ENCODE assay signal across 8 mouse cellular contexts in genomic region chr12:72536021-72536597, GRCm38 (mm10). TPM values are rescaled to one million over a fixed set of nuclear protein-coding genes. Genes with fewer than 3 reads are reported as not detected.
DNase-seq lines count a peak whose midpoint lies in the region; ATAC-seq and TF ChIP-seq lines count a peak whose summit lies in the region.

Gene Pcnx4 (plus strand): TSS chr12:72536383.

- peak within 1 kb of the TSS; percentile 88 for H3K27ac ChIP-seq in hindbrain, embryonic 10.5 days
- peak within 1 kb of the TSS; percentile 2; the same call in 1 of the 2 replicates for H3K27ac ChIP-seq in lung, postnatal 0 days (ENCODE audit: low read length)

- H3K4me3 ChIP-seq in hindbrain, embryonic 10.5 days = peak within 1 kb of the TSS; percentile 74
- H3K4me3 ChIP-seq in lung, postnatal 0 days (ENCODE audit: low read depth, low read length) = peak within 1 kb of the TSS; percentile 45

- H3K9me3 ChIP-seq in hindbrain, embryonic 10.5 days = no peaks in the 10 kb centered on the region
- no peaks in the 10 kb centered on the region for H3K9me3 ChIP-seq in lung, postnatal 0 days (ENCODE audit: low read length)

- H3K4me2 ChIP-seq in lung, postnatal 0 days (replicated peaks; ENCODE audit: low read depth, low read length) = peak within 1 kb of the TSS; percentile 52

- TF ChIP-seq CTCF in lung, postnatal 0 days (IDR thresholded peaks at IDR 0.05) = peak; percentile 57

- H3K36me3 ChIP-seq in hindbrain, embryonic 10.5 days = peaks cover 4% of the 10 kb centered on the region; the same call in 1 of the 2 replicates
- no peaks in the 10 kb centered on the region for H3K36me3 ChIP-seq in lung, postnatal 0 days (ENCODE audit: insufficient read depth, low read length)

- peaks cover 18% of the 10 kb centered on the region; the same call in 1 of the 2 replicates for H3K4me1 ChIP-seq in hindbrain, embryonic 10.5 days (replicated peaks)
- no peaks in the 10 kb centered on the region for H3K4me1 ChIP-seq in lung, postnatal 0 days (ENCODE audit: insufficient read depth, low read depth, low read length)

- H3K9ac ChIP-seq in lung, postnatal 0 days (replicated peaks; ENCODE audit: low read depth) = peak within 1 kb of the TSS; percentile 10; the same call in 1 of the 2 replicates

- ATAC-seq in frontal cortex, adult (ENCODE audit: low TSS enrichment) = peak; percentile 98
- peak; percentile 100 for ATAC-seq in lung, postnatal 0 days

- WGBS in hindbrain, embryonic 10.5 days = under 1% methylated on average over 45 of the region's 45 CpGs
- WGBS in lung, postnatal 0 days = under 1% methylated on average over 43 of the region's 45 CpGs

- TF ChIP-seq EP300 in lung, postnatal 0 days (IDR thresholded peaks at IDR 0.05) = no peak

- DNase-seq in MN1 (ENCODE audit: low spot score) = peak; percentile 99
- peak; percentile 95 for DNase-seq in cerebellum, adult 9-10 months
- DNase-seq in hindbrain, embryonic 10.5 days (ENCODE audit: low spot score) = peak; percentile 99
- DNase-seq in layer of hippocampus, adult 9-11 months = peak; percentile 95
- peak; percentile 99 for DNase-seq in lung, postnatal 0 days (ENCODE audit: low spot score)
- DNase-seq in ovary, postnatal 14 days (ENCODE audit: low spot score) = peak; percentile 95
- DNase-seq in thymus, postnatal 14 days = peak; percentile 96

- no peaks in the 10 kb centered on the region for H3K27me3 ChIP-seq in hindbrain, embryonic 10.5 days (ENCODE audit: insufficient read depth, poor library complexity, severe bottlenecking)
- H3K27me3 ChIP-seq in lung, postnatal 0 days (replicated peaks; ENCODE audit: insufficient read depth, low read length) = no peaks in the 10 kb centered on the region

RNA-seq across cellular contexts. Expression of gene Pcnx4, which starts in this region (rescaled TPM):
- polyA plus RNA-seq in hindbrain, embryonic 10.5 days (2016; fragmentation: Nextera tagmentation; extraction: Ambion mirVana) = 12.9 and 13.7 TPM in 2 replicates
- polyA plus RNA-seq in lung, postnatal 0 days (2015; fragmentation: Nextera tagmentation; extraction: Ambion mirVana) = 7.0 TPM in 2 replicates

Comparison
In these comparisons a context has a peak if more than half of its experiments do, and no peak if none do; other contexts are left out.
1. Peak in every context shown above with its lines: DNase-seq, ATAC-seq, H3K4me3 ChIP-seq and H3K27ac ChIP-seq.